Mouse (Mus musculus): ENCODE measurements at regions not wholly inside any gene's neighbourhood (a gene's known extent, or its start where the extent isn't known, plus 50 kb on each side); places are given as distances from the start of the nearest gene placed in this dataset.

- TF ChIP-seq CTCF (IDR thresholded peaks at IDR 0.05; ENCODE audit: low read depth, low read length): no peak
- TF ChIP-seq GATA1 (IDR thresholded peaks at IDR 0.05; ENCODE audit: borderline replicate concordance, low read length): no peak
- TF ChIP-seq TAL1 (conservative IDR thresholded peaks at IDR 0.05; ENCODE audit: low read depth, low read length): no peak
- TF ChIP-seq GATA2 (IDR thresholded peaks at IDR 0.05; ENCODE audit: borderline replicate concordance, low read depth, low read length): no peak
- TF ChIP-seq POLR2AphosphoS5 (IDR thresholded peaks at IDR 0.05; ENCODE audit: insufficient replicate concordance, low read depth, low read length): no peak
These were observed 77.4 kb upstream of the Fyn start for GRCm38 (mm10) chr10:39291134-39291746.
